Mouse (Mus musculus) embryonic facial prominence, embryonic 14.5 days (tissue): ENCODE results near the gene Rec8. TPM values are rescaled to one million over a fixed set of nuclear protein-coding genes. Genes with fewer than 3 reads are reported as not detected.

Experiments used
- ATAC-seq: fragments of 200-750 bp; cut with Nextera tagmentation; 2 replicates; pipeline ENCODE4 v1.8.0; 2017; ENCODE audit warnings: low read depth, moderate number of reproducible peaks, moderate TSS enrichment
- DNase-seq: peaks from one replicate; pipeline ENCODE4 v3.0.0-alpha.2; 2015; ENCODE audit warnings: low spot score
- H3K27ac ChIP-seq: fragments of 300-500 bp; sonication (generic); replicated peaks from 2 replicates; pipeline ENCODE4 v1.5.1; 2014; ENCODE audit warnings: low read depth, mild to moderate bottlenecking, low read length, moderate library complexity
- H3K27me3 ChIP-seq: fragments of 300-500 bp; sonication (generic); replicated peaks from 2 replicates; pipeline ENCODE4 v1.6.1; 2014; ENCODE audit warnings: low read length; ENCODE audit not compliant: control insufficient read depth, insufficient read depth
- H3K36me3 ChIP-seq: fragments of 300-500 bp; sonication (generic); 2 replicates; pipeline ENCODE4 v1.6.1; 2014; ENCODE audit warnings: low read length, mixed read lengths; ENCODE audit not compliant: control insufficient read depth, insufficient read depth
- H3K4me1 ChIP-seq: fragments of 300-500 bp; sonication (generic); 2 replicates; pipeline ENCODE4 v1.6.1; 2014; ENCODE audit warnings: antibody characterized with exemption, low read length; ENCODE audit not compliant: control insufficient read depth, insufficient read depth
- H3K4me2 ChIP-seq: fragments of 300-500 bp; sonication (generic); 2 replicates; pipeline ENCODE4 v1.6.1; 2014; ENCODE audit warnings: low read depth, mild to moderate bottlenecking, low read length, moderate library complexity, mixed read lengths
- H3K4me3 ChIP-seq: fragments of 300-500 bp; sonication (generic); 2 replicates; pipeline ENCODE4 v1.5.1; 2014; ENCODE audit warnings: low read depth, mild to moderate bottlenecking, low read length
- H3K9ac ChIP-seq: fragments of 300-500 bp; sonication (generic); 2 replicates; pipeline ENCODE4 v1.6.1; 2014; ENCODE audit warnings: low read depth, mild to moderate bottlenecking, low read length, moderate library complexity, mixed read lengths
- H3K9me3 ChIP-seq: fragments of 300-500 bp; sonication (generic); 2 replicates; pipeline ENCODE4 v1.6.1; 2016; ENCODE audit warnings: low read length; ENCODE audit not compliant: control insufficient read depth
- WGBS: fragments of 180-500 bp; shearing (Covaris S2); extraction: QIAGEN DNeasy Blood & Tissue Kit; methylation state at CpG from one replicate; pipeline ENCODE4 v1.1.7; 2014; 5-methylcytosine and 5-hydroxymethylcytosine counted together
- polyA plus RNA-seq: library from polyadenylated mRNA; unstranded; fragments of >200 nt; fragmentation: Nextera tagmentation; extraction: Ambion mirVana; gene quantifications from 2 replicates; pipeline ENCODE4 v1.2.1, GENCODE M21; 2014

Rec8 gene
- 2.0 and 2.3 TPM in 2 replicates for polyA plus RNA-seq

DNA sequence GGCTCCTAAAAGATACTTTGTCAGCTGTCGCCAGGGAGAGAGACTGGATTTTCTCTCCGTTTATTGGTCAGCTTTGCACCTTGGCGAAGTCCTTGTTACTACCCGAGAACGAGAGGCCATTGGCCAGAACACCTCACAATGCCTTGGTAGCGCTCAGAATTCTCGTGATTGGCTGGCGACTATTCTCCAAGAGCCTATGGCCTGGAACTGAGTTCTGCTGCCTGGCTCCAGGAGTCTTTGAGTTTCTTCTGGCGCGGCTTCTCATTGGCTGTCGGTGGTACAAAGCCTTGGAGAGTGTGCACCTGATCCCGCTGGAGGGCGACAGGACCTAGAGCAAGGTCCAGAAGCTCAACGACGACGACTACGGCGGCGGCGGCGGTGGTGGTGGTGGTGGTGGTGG, at the start of gene Rec8:
Gene Rec8, plus strand, starts transcription at position 216 of the 400 bp plus-strand sequence.
- DNase-seq = peak; percentile 69
- Histone ChIP-seq H3K9ac (peak within 1 kb of the TSS; percentile 34), H3K4me1 (peaks cover 4% of the 10 kb centered on the region; the same call in 1 of the 2 replicates), H3K27me3 (no peaks in the 10 kb centered on the region), H3K4me2 (peak within 1 kb of the TSS; percentile 32), H3K36me3 (no peaks in the 10 kb centered on the region), H3K27ac (no peak within 1 kb of the TSS), H3K4me3 (no peak within 1 kb of the TSS; the same call in 1 of the 2 replicates), H3K9me3 (no peaks in the 10 kb centered on the region)
- ATAC-seq = peak; percentile 84
- 29% methylated on average over 18 of the region's 21 CpGs for WGBS

DNA sequence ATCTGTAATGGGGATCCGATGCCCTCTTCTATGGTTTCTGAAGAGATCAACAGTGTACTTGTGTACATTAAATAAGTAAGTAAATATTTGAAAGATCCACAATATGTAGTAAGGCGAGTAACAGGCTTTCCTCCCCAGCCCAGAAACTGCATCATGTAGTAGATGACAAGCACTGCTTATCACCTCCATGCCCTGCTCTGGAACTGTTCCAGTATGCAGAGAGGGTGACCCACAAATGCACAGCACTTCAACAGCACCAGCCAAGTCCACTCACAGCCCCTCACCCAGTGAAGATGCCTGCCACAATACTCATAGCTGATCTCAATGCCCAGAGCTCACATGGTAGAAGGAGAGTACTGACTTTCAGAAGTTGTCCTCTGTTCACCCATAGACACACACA, 47.2 kb upstream of the Rec8 start:
- Histone ChIP-seq H3K4me3 (no peak overlapping the region), H3K4me2 (no peak overlapping the region), H3K4me1 (no peaks in the 10 kb centered on the region), H3K27me3 (no peaks in the 10 kb centered on the region), H3K27ac (no peak overlapping the region), H3K9me3 (no peaks in the 10 kb centered on the region), H3K36me3 (peaks cover 33% of the 10 kb centered on the region), H3K9ac (no peak overlapping the region)
- DNase-seq (no peak), ATAC-seq (no peak)
- 82% methylated on average over 2 of the region's 2 CpGs for whole genome bisulfite sequencing

DNA sequence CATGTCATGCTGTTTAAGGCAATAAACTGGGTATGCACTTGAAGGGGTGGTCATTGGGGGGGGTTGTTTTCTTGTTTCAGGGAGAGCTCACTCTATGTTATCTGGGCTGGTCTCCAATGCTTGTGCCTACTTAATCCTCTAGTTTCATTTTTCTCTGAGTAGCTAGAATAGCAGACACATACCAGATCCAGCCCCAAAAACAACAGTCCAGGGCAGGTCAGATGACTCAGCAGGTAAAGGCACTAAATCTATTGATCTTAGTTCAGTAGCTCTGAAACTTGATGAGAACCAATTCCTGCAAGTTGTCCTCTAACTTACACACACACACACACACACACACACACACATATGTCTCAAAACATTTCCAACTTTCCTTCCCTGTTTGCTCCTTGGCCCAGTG, 46.1 kb upstream of the Rec8 start:
- H3K27ac ChIP-seq = no peak overlapping the region
- H3K4me2 ChIP-seq = no peak overlapping the region
- no peak for DNase-seq
- H3K4me1 ChIP-seq = no peaks in the 10 kb centered on the region
- H3K27me3 ChIP-seq = no peaks in the 10 kb centered on the region
- no peak for ATAC-seq
- H3K36me3 ChIP-seq = peaks cover 22% of the 10 kb centered on the region; the same call in 1 of the 2 replicates
- no peak overlapping the region for H3K9ac ChIP-seq
- no peak overlapping the region for H3K4me3 ChIP-seq
- no peaks in the 10 kb centered on the region for H3K9me3 ChIP-seq

GRCm38 (mm10) chr14:55575302-55575701, 42.5 kb upstream of the Rec8 start, which contains the start of gene Fitm1:
Gene Fitm1 (plus strand): TSS chr14:55575617.
- DNase-seq (peak; percentile 51), ATAC-seq (peak; percentile 41; the same call in 1 of the 2 replicates)
- Histone ChIP-seq H3K4me3 (peak within 1 kb of the TSS; percentile 20), H3K9me3 (no peaks in the 10 kb centered on the region), H3K4me1 (0 out of 2 replicates have a peak, but pooled peaks cover 3% of the 10 kb centered on the region), H3K27ac (no peak within 1 kb of the TSS), H3K36me3 (peaks cover 4% of the 10 kb centered on the region; the same call in 1 of the 2 replicates), H3K4me2 (no peak within 1 kb of the TSS), H3K9ac (0 out of 2 replicates have a peak within 1 kb of the TSS, but pooled peaks have one; percentile 35), H3K27me3 (no peaks in the 10 kb centered on the region)
- 67% methylated on average over 8 of the region's 8 CpGs for WGBS

DNA sequence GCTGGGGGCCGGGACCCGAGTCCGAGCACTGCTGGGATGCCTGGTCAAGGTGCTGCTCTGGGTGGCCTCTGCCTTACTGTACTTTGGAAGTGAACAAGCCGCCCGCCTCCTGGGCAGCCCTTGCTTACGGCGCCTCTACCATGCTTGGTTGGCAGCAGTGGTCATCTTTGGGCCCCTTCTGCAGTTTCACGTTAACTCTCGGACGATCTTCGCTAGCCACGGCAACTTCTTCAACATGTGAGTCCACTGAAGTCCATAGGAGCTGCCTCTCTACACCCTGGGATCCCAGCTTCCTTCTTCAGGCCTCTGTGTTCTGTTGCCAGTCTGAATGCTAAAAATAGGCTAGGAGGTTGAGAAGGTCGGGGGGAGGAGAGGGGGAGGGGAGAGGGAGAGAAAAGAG, 42.1 kb upstream of the Rec8 start:
- Histone ChIP-seq H3K27me3 (no peaks in the 10 kb centered on the region), H3K4me2 (no peak overlapping the region), H3K27ac (no peak overlapping the region), H3K9me3 (no peaks in the 10 kb centered on the region), H3K36me3 (peaks cover 8% of the 10 kb centered on the region; the same call in 1 of the 2 replicates), H3K9ac (0 out of 2 replicates have a peak overlapping the region, but pooled peaks have one; percentile 35), H3K4me1 (0 out of 2 replicates have a peak, but pooled peaks cover 3% of the 10 kb centered on the region), H3K4me3 (peak overlapping the region; percentile 20)
- 55% methylated on average over 13 of the region's 13 CpGs for WGBS
- ATAC-seq = no peak
- DNase-seq = no peak

- H3K27ac ChIP-seq = no peak overlapping the region
- DNase-seq = no peak
- peaks cover 15% of the 10 kb centered on the region for H3K36me3 ChIP-seq
- H3K4me2 ChIP-seq = no peak overlapping the region
- H3K4me3 ChIP-seq = no peak overlapping the region
- ATAC-seq = no peak
- H3K27me3 ChIP-seq = no peaks in the 10 kb centered on the region
- WGBS = 69% methylated on average over 11 of the region's 16 CpGs
- H3K9me3 ChIP-seq = no peaks in the 10 kb centered on the region
- H3K9ac ChIP-seq = no peak overlapping the region
- H3K4me1 ChIP-seq = 0 out of 2 replicates have a peak, but pooled peaks cover 3% of the 10 kb centered on the region
Observed at GRCm38 (mm10) chr14:55576376-55576775, 41.5 kb upstream of the Rec8 start.

GRCm38 (mm10) chr14:55577871-55578667, 39.8 kb upstream of the Rec8 start, which contains the start of gene Psme1:
Gene Psme1 (plus strand): TSS chr14:55578123.
- H3K9me3 ChIP-seq = no peaks in the 10 kb centered on the region
- no peaks in the 10 kb centered on the region for H3K27me3 ChIP-seq
- H3K9ac ChIP-seq = peak within 1 kb of the TSS; percentile 92
- ATAC-seq = peak; percentile 95
- peak; percentile 93 for DNase-seq
- H3K4me1 ChIP-seq = 0 out of 2 replicates have a peak, but pooled peaks cover 3% of the 10 kb centered on the region
- 0% methylated on average over 15 of the region's 32 CpGs for WGBS
- H3K4me3 ChIP-seq = peak within 1 kb of the TSS; percentile 81
- peak within 1 kb of the TSS; percentile 66 for H3K27ac ChIP-seq
- peak within 1 kb of the TSS; percentile 96 for H3K4me2 ChIP-seq
- H3K36me3 ChIP-seq = peaks cover 21% of the 10 kb centered on the region

DNA sequence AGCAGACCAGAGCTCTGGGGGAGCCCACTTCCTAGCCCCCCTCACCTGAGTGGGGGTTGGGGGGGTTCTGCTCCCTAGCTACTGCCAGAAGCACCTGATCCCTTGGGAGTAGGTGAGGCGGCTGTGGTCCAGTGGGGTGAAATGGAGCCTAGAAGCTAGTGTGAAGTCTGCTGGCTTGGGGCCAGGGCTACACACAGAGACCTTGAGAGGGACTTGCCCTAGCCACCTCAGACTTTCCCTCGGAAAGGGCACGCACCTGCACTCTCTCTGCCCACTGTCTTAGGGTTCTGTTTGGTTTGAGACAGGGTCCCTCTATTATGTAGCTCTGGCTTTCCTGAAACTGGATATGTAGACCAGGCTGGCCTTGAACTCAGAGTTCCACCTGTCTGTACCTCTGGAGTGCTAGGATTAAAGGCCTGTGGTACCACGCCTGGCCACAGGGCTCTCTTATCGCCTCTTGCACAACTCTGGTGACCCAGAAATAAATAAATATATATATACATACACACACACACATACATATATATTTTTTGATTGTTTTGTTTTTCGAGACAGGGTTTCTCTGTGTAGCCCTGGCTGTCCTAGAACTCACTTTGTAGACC, 39.1 kb upstream of the Rec8 start:
- peak; percentile 19 for ATAC-seq
- 39% methylated on average over 5 of the region's 6 CpGs for WGBS

More for the DNA sequence above, 39.1 kb upstream of the Rec8 start:
- H3K9ac ChIP-seq = peak overlapping the region; percentile 92
- H3K4me3 ChIP-seq = peak overlapping the region; percentile 81
- H3K27me3 ChIP-seq = no peaks in the 10 kb centered on the region
- peak overlapping the region; percentile 66 for H3K27ac ChIP-seq
- H3K4me2 ChIP-seq = peak overlapping the region; percentile 96
- H3K9me3 ChIP-seq = no peaks in the 10 kb centered on the region
- H3K36me3 ChIP-seq = peaks cover 21% of the 10 kb centered on the region
- 0 out of 2 replicates have a peak, but pooled peaks cover 3% of the 10 kb centered on the region for H3K4me1 ChIP-seq
- peak; percentile 65 for DNase-seq
